Mouse (Mus musculus) forebrain, embryonic 12.5 days (tissue): Measurements from ENCODE around the gene Gatd1. TPM values are rescaled to one million over a fixed set of nuclear protein-coding genes. Genes with fewer than 3 reads are reported as not detected.

Experiments used
- ATAC-seq: fragments of 200-750 bp; cut with Nextera tagmentation; 2 replicates; pipeline ENCODE4 v1.8.0; 2017; ENCODE audit warnings: moderate TSS enrichment; ENCODE audit not compliant: low FRiP score
- H3K27ac ChIP-seq: fragments of 300-500 bp; sonication (generic); 2 replicates; pipeline ENCODE4 v1.5.1; 2016; ENCODE audit warnings: mild to moderate bottlenecking
- H3K27me3 ChIP-seq: fragments of 300-500 bp; sonication (generic); 2 replicates; pipeline ENCODE4 v1.6.1; 2016; ENCODE audit warnings: mild to moderate bottlenecking
- H3K36me3 ChIP-seq: fragments of 300-500 bp; sonication (generic); replicated peaks from 2 replicates; pipeline ENCODE4 v1.6.1; 2016; ENCODE audit warnings: mild to moderate bottlenecking
- H3K4me1 ChIP-seq: fragments of 300-500 bp; sonication (generic); 2 replicates; pipeline ENCODE4 v1.6.1; 2016
- H3K4me2 ChIP-seq: fragments of 300-500 bp; sonication (generic); 2 replicates; pipeline ENCODE4 v1.6.1; 2016; ENCODE audit warnings: mild to moderate bottlenecking, moderate library complexity
- H3K4me3 ChIP-seq: fragments of 300-500 bp; sonication (generic); replicated peaks from 2 replicates; pipeline ENCODE4 v1.5.1; 2016; ENCODE audit warnings: mild to moderate bottlenecking
- H3K9ac ChIP-seq: fragments of 300-500 bp; sonication (generic); 2 replicates; pipeline ENCODE4 v1.6.1; 2016; ENCODE audit warnings: mild to moderate bottlenecking
- H3K9me3 ChIP-seq: fragments of 300-500 bp; sonication (generic); 2 replicates; pipeline ENCODE4 v1.6.1; 2016
- WGBS: fragments of 180-500 bp; shearing (Covaris S2); methylation state at CpG from one replicate; pipeline ENCODE4 v1.1.7; 2016; 5-methylcytosine and 5-hydroxymethylcytosine counted together
- polyA plus RNA-seq: library from polyadenylated mRNA; unstranded; fragments of >200 nt; fragmentation: Nextera tagmentation; extraction: Ambion mirVana; gene quantifications from 2 replicates; pipeline ENCODE4 v1.2.1, GENCODE M21; 2016

The Gatd1 gene
- 47.0 and 50.0 TPM in 2 replicates for polyA plus RNA-seq

GRCm38 (mm10) chr7:141413809-141414584, at the start of gene Gatd1:
Gene Gatd1 (minus strand): TSS chr7:141414136.
- Histone ChIP-seq H3K27ac (peak within 1 kb of the TSS; percentile 78), H3K36me3 (peaks cover 19% of the 10 kb centered on the region; the same call in 1 of the 2 replicates), H3K4me2 (peak within 1 kb of the TSS; percentile 93), H3K9me3 (no peaks in the 10 kb centered on the region), H3K4me1 (peaks cover 13% of the 10 kb centered on the region), H3K4me3 (peak within 1 kb of the TSS; percentile 69), H3K27me3 (no peaks in the 10 kb centered on the region), H3K9ac (peak within 1 kb of the TSS; percentile 87)
- peak; percentile 92 for ATAC-seq
- under 1% methylated on average over 48 of the region's 56 CpGs for WGBS

- peaks cover 30% of the 10 kb centered on the region for H3K4me1 ChIP-seq
- no peak for ATAC-seq
Measured at GRCm38 (mm10) chr7:141462333-141462821, 48.4 kb upstream of the Gatd1 start.

DNA sequence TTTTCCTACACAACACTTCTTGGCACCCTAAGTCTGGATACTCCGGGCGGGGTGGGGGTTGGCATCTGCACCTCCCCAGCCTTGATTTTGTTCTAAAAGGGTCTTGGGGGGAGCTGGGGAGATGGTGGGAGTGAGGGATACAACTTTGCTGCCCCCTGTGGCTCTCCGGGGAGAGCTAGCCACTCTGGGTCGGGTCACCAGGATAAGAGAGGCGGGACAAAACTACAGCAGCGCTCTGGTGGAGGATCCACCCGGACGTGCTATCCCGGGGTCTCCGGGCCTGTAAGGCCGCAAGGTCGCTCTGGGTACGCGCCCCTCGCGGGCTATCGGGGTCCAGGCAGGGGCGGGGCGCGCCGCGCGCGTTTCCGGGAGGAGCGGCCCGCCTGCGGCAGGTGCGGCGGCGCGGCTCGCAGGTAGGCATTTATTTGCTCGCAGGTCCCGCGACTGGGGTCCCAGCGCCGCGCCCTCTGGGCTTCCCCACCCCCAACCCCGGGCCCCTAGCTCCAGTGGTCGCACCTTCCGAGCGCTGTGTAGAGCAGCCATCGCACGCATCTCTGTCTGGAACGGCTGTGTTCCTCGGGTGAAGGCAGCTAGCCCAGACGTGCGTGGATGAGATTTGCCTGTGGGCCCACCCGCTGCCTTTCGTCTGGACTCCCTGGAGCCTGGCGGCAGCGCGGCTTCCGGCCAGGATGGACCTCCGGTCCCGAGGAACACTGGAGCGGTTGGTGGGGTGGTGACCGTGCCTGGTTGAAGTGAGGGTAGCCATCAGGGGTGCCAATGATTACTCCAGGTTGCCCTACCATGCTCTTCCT, 47.8 kb upstream of the Gatd1 start:
- no peak for ATAC-seq
- Histone ChIP-seq H3K4me1 (peaks cover 25% of the 10 kb centered on the region), H3K27ac (no peak overlapping the region)

More at GRCm38 (mm10) chr7:141462333-141462821, 48.4 kb upstream of the Gatd1 start:
- Histone ChIP-seq H3K9ac (no peak overlapping the region), H3K27me3 (peaks cover 84% of the 10 kb centered on the region), H3K27ac (no peak overlapping the region), H3K4me2 (peak overlapping the region; percentile 58; the same call in 1 of the 2 replicates), H3K9me3 (no peaks in the 10 kb centered on the region), H3K36me3 (peaks cover 12% of the 10 kb centered on the region; the same call in 1 of the 2 replicates), H3K4me3 (peak overlapping the region; percentile 38)
- WGBS = 17% methylated on average over 5 of the region's 5 CpGs

DNA sequence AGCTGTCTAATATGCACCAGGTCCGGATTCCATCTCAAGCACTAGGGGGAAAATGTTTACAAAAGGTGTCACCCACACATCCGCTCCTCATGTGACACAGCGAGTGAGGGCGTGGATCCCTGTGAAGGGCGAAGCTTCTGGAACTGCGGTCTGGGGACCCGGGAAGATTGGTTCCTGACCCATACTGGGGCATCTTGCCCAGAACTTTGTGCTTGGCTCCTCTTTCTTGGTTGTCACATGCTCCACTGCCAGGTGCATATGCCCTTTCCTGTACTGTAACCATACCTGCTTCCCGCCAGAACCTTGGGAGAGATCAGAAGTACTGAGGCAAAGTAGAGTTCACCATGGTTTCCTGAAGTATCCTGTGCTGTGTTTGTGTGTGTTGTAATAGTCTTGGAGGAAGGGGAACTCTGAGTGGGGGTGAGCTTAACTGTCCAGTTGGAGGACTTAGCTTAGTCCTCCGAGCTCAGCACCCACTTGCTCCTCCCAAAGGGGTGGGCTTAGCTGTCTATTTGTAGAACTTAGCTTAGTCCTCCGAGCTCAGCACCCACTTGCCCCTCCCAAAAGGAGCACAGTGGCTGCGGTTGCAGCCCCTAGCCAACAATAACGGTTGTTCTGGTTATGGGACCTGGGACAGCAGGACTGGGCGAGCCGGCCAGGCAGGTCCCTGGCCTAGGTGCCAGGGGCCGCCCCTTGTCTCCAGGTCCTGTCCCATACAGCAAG, 46.6 kb upstream of the Gatd1 start, which contains the start of gene Cracr2b:
Cracr2b (plus strand) TSS at position 704 of the 723 bp plus-strand sequence.
- Histone ChIP-seq H3K9ac (peak within 1 kb of the TSS; percentile 47), H3K9me3 (no peaks in the 10 kb centered on the region), H3K27ac (no peak within 1 kb of the TSS), H3K4me1 (peaks cover 35% of the 10 kb centered on the region), H3K4me3 (peak within 1 kb of the TSS; percentile 38), H3K4me2 (peak within 1 kb of the TSS; percentile 58), H3K36me3 (peaks cover 12% of the 10 kb centered on the region; the same call in 1 of the 2 replicates), H3K27me3 (peaks cover 74% of the 10 kb centered on the region)
- ATAC-seq = no peak
- 75% methylated on average over 15 of the region's 15 CpGs for WGBS

More for the DNA sequence above, 47.8 kb upstream of the Gatd1 start:
- Histone ChIP-seq H3K9me3 (no peaks in the 10 kb centered on the region), H3K9ac (peak overlapping the region; percentile 47), H3K36me3 (peaks cover 12% of the 10 kb centered on the region; the same call in 1 of the 2 replicates), H3K4me3 (peak overlapping the region; percentile 38), H3K27me3 (peaks cover 81% of the 10 kb centered on the region), H3K4me2 (peak overlapping the region; percentile 58)
- WGBS = 3% methylated on average over 52 of the region's 59 CpGs

GRCm38 (mm10) chr7:141460001-141460390, 46.1 kb upstream of the Gatd1 start:
- Histone ChIP-seq H3K9ac (no peak overlapping the region), H3K9me3 (no peaks in the 10 kb centered on the region), H3K4me1 (peaks cover 34% of the 10 kb centered on the region), H3K27me3 (peaks cover 69% of the 10 kb centered on the region), H3K27ac (no peak overlapping the region), H3K36me3 (peaks cover 12% of the 10 kb centered on the region; the same call in 1 of the 2 replicates), H3K4me3 (no peak overlapping the region), H3K4me2 (no peak overlapping the region)
- ATAC-seq = no peak
- 80% methylated on average over 5 of the region's 5 CpGs for WGBS

GRCm38 (mm10) chr7:141459301-141459711, 45.4 kb upstream of the Gatd1 start:
- Histone ChIP-seq H3K4me2 (no peak overlapping the region), H3K4me1 (peaks cover 34% of the 10 kb centered on the region), H3K36me3 (peaks cover 12% of the 10 kb centered on the region; the same call in 1 of the 2 replicates), H3K27ac (no peak overlapping the region), H3K27me3 (peaks cover 62% of the 10 kb centered on the region), H3K9me3 (no peaks in the 10 kb centered on the region), H3K9ac (no peak overlapping the region), H3K4me3 (no peak overlapping the region)
- 92% methylated on average over 17 of the region's 17 CpGs for whole genome bisulfite sequencing
- ATAC-seq = no peak

GRCm38 (mm10) chr7:141458661-141459060, 44.7 kb upstream of the Gatd1 start:
- Histone ChIP-seq H3K36me3 (peaks cover 12% of the 10 kb centered on the region; the same call in 1 of the 2 replicates), H3K27ac (no peak overlapping the region), H3K4me1 (peaks cover 34% of the 10 kb centered on the region), H3K27me3 (peaks cover 55% of the 10 kb centered on the region), H3K9ac (no peak overlapping the region), H3K9me3 (no peaks in the 10 kb centered on the region), H3K4me3 (no peak overlapping the region), H3K4me2 (no peak overlapping the region)
- ATAC-seq = no peak
- WGBS = 90% methylated on average over 11 of the region's 11 CpGs

GRCm38 (mm10) chr7:141457986-141458660, 44.2 kb upstream of the Gatd1 start:
- H3K27me3 ChIP-seq = peaks cover 50% of the 10 kb centered on the region
- H3K9me3 ChIP-seq = no peaks in the 10 kb centered on the region
- 75% methylated on average over 15 of the region's 15 CpGs for WGBS
- no peak for ATAC-seq
- no peak overlapping the region for H3K4me3 ChIP-seq
- H3K4me2 ChIP-seq = no peak overlapping the region
- no peak overlapping the region for H3K9ac ChIP-seq
- H3K27ac ChIP-seq = no peak overlapping the region
- peaks cover 12% of the 10 kb centered on the region; the same call in 1 of the 2 replicates for H3K36me3 ChIP-seq
- peaks cover 34% of the 10 kb centered on the region for H3K4me1 ChIP-seq

GRCm38 (mm10) chr7:141457236-141457635, 43.3 kb upstream of the Gatd1 start:
- H3K4me1 ChIP-seq = peaks cover 31% of the 10 kb centered on the region
- H3K36me3 ChIP-seq = peaks cover 14% of the 10 kb centered on the region
- no peak overlapping the region for H3K9ac ChIP-seq
- no peak overlapping the region; the same call in 1 of the 2 replicates for H3K4me2 ChIP-seq
- no peak overlapping the region for H3K4me3 ChIP-seq
- H3K27me3 ChIP-seq = peaks cover 41% of the 10 kb centered on the region
- ATAC-seq = no peak
- 94% methylated on average over 14 of the region's 14 CpGs for WGBS
- no peak overlapping the region for H3K27ac ChIP-seq
- H3K9me3 ChIP-seq = no peaks in the 10 kb centered on the region

DNA sequence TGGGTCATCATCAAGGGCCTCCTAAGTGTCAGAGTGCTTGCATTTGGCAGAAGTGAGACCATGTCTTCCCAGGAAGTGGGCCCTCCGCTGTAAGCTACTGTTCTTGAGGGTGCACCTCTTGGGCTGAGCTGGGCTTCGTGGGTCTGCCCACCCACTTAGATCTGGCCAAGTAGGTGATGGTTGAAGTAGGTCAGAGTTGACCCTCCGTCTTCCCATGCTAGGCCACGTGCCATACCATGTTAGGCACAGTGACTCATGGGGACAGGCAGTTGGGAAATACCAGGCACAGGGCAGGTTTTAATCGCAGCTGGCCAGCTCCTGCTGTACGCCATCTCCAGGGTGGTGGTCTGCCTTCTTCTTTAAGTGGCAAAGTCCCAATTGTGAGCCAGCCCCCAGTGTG, 42.8 kb upstream of the Gatd1 start:
- WGBS = 90% methylated on average over 6 of the region's 6 CpGs
- H3K4me3 ChIP-seq = no peak overlapping the region
- peaks cover 19% of the 10 kb centered on the region for H3K36me3 ChIP-seq
- peaks cover 36% of the 10 kb centered on the region for H3K27me3 ChIP-seq
- peak overlapping the region; percentile 85 for H3K4me2 ChIP-seq
- H3K9me3 ChIP-seq = no peaks in the 10 kb centered on the region
- H3K9ac ChIP-seq = no peak overlapping the region
- H3K4me1 ChIP-seq = peaks cover 26% of the 10 kb centered on the region
- ATAC-seq = no peak
- H3K27ac ChIP-seq = no peak overlapping the region
